Mouse (Mus musculus) cortical plate, adult 2 months (tissue): Measurements from ENCODE around the gene Oprm1.

Experiments used
- CTCF ChIP-seq: fragments of 200-500 bp; IDR thresholded peaks from 2 replicates; pipeline ENCODE4 v1.5.1; 2011; ENCODE audit warnings: mild to moderate bottlenecking, control low read depth, low read length; ENCODE audit not compliant: insufficient read depth; ENCODE audit errors: extremely low read depth
- POLR2A ChIP-seq: fragments of 200-500 bp; IDR thresholded peaks from 2 replicates; pipeline ENCODE4 v1.6.1; 2011; ENCODE audit warnings: mild to moderate bottlenecking, low read length, control low read depth; ENCODE audit not compliant: insufficient read depth; ENCODE audit errors: extremely low read depth

GRCm38 (mm10) chr10:6916545-6917257 lies 158.4 kb downstream of the Oprm1 start:
- TF ChIP-seq POLR2A (no peak), CTCF (no peak)
